Mouse (Mus musculus): ENCODE results near the gene Ism1. TPM values are rescaled to one million over a fixed set of nuclear protein-coding genes. Genes with fewer than 3 reads are reported as not detected.

The Ism1 gene
- 9.1 and 11.4 TPM in 2 replicates for polyA plus RNA-seq (2012; rRNA removed; ENCODE audit: low replicate concordance)

GRCm38 (mm10) chr2:139677809-139678274 lies at the start of gene Ism1:
Ism1 (plus strand) TSS chr2:139678178.

Other genes with a start within 250 kb of the Ism1 start
- 0.35 and 0.85 TPM in 2 replicates for gene Sptlc3, start 184.3 kb upstream of the Ism1 start, polyA plus RNA-seq (2012; rRNA removed; ENCODE audit: low replicate concordance)

All from mammary gland, adult 2 months (tissue).